Mouse (Mus musculus): ENCODE measurements around the gene Ptcd2.
A peak's percentile ranks its signal among the peaks of the same experiment; 100 is the strongest.

Ptcd2 gene

DNA sequence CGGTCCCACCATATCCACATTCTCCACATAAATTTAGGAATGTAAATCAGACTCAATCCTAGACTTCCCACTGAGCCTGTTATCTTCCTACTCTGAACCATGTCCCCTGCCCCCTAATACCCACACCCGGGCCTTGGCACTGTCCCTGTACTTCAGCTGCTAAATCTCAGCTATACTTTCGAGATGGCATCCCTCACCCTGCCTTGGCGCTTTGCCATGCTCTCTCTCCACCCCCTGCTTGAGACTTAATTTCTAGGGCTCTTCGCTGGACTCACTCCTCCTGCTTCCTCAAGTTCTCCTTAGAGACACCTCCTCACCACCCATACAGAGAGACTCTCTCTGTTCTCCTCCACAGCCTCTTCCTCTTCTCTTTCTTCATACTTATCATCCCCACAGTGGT, 44.6 kb downstream of the Ptcd2 start:
- no peak for DNase-seq

DNA sequence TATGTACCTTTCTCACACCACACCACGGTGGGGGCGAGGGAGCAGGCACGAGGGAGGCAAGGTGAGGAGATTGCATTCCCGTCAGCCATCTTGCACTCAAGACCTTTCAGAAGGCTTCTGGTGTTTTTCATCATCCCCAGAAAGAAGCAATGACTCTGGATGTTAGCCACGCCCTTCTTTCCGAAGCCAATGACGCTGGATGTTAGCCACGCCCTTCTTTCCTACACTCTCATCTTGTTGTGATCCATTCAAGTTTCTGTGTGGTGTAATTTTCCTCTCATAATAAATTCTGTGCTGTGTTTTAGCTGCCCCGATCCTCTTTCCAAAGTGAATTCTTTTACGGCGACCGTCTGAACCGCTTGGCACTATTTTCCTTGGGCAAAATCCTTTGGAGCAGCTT, 50.3 kb downstream of the Ptcd2 start:
- DNase-seq: no peak

DNA sequence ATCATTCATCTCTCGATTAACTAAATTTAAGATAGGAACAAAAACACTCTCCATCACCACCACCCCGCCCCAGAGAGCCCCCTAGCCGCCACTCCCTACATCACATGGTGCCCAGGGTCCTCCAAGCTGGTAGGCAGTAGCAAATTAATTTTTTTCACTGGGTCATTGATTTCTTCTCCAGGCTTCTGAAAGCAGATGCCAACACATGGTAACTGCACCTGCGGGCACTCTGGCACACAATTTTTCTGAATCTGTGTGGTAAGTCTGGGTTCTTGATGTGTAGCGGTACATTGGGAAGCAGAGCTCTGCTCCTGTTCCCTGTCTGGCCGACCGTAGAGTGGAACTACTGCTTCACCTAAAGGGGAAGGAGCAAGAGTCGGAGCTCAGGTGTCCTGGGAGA, 53.7 kb downstream of the Ptcd2 start:
- no peak for DNase-seq

DNA sequence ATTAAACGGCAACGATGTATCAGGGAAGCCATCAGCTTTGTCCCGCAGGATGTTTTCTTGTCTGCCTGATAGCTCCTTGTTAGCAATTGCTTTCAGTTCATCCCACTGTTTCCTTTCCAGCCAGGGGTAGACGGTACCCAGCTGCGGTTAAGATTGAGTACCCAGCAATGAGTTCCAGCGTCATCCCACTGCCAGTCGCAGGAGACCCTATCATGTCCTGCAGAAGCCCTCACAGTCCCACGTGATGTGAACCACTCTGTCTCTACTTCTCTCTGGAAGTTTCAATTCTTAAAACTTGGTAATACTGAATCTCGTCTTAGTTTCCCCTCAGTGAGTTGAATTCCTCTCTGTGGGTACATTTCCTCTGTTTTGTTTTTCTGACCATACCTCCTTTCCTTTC, 56.7 kb downstream of the Ptcd2 start:
- DNase-seq: no peak

DNA sequence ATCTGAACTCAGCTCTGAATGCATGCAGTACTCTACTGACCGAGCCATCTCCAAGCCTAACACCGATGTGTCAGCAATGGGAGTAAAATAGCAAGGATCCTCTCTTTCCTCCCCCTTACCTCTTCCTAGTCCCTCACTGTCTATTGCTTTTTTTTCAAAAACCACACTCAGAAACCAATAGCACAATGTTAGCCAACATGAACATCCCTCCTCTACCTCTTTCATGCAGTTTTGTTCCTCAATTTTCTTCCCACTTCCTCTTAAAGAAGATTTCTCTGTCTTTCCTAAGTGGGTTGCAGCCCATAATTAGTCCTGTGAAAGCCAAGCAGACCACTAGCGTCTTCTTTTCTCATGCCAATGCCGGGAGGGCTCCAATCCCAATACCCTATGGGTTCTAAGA, 57.3 kb downstream of the Ptcd2 start:
- no peak for DNase-seq

DNA sequence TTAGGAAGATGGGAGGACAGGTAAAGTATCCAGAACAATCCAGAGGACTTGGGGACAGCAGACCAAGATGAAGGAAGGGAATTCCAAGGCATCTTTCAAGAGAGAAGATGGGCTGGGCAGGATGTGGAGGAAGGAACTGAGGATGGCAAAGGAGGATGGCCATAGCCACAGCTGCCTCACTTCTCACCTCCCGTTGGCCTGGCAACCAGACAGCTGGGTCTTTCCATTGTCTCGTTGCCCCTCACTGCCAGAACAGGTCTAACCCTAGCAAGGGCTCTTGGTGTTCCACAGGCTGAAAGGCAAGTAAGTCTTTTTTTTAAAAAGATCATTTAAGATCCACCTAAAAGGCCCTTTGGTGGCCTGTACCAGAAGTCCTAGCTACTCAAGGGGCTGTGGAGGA, 59.3 kb downstream of the Ptcd2 start:
- no peak for DNase-seq

DNA sequence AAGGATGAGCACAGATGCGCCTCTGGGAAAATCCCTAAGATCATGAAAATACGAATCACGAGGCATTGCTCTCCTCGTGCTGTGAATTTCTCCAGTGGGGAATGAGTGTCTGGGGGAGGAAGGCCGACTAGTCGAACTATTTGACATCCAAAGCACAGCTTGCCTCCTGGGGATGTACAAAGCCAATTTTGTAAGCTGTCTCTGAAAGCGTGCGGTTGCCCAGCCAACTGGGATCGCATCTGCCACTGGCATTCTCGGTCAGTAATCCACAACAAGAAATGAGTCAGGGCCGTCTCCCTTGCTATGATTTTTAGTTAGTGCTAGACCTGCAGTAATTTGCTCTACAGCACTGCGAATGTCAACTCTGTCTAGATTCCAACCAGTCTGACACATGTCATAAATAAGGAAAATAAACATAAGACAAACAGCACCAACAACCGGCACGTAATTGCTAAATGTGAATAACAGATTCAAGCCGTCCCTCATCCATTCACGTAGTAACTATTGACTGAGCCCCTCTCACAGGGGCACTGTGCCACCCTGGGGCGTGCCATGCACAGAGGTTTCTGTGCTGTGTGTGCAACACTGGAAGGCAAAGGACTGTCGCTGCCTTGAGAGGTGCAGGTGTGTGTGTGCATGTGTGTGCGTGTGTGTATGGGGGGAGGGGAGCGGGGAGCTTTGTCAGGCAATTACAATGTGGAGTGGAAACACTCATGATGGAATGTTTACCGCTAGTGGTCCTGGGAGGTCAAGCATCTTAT, 59.9 kb downstream of the Ptcd2 start:
- peak; percentile 6 for DNase-seq

DNA sequence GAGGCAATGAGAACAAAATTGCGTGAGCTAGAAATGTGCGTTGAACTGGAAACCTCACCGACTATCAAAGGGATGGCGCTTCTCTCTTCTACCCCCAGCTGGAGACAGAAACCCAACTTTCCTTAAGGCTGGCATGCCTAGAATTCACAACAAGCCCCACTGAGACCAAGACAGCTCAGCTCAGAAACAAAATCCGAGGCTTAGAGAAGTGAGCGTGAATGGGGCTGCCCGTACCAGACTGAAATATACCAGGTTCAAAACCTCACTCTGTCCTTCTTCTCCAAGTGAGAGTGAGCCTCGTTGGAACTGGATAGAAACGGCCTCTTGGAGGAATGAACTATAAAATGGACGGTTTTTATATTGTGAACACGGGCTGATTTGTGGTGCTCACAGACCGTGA, 60.6 kb downstream of the Ptcd2 start:
- DNase-seq: no peak

DNA sequence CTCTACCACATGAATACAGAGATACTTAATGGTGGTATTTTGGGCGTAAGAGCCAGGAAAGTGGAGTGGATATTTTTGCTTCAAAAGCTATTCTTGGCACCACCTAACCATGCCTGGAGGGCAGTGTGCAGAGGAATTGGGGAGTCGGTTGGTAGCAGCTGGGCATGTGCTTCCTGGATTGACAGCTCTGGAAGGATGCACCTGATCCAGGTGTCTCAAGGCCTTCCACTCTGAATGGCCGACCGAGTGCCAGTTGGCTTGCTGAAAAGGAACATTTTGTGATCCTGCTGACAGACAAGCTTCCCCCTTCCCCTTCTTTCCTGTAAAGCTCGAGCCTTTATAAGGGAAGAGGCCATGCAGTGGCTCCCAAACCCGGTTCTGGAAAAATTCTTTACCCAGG, 61.5 kb downstream of the Ptcd2 start:
- DNase-seq: no peak

DNA sequence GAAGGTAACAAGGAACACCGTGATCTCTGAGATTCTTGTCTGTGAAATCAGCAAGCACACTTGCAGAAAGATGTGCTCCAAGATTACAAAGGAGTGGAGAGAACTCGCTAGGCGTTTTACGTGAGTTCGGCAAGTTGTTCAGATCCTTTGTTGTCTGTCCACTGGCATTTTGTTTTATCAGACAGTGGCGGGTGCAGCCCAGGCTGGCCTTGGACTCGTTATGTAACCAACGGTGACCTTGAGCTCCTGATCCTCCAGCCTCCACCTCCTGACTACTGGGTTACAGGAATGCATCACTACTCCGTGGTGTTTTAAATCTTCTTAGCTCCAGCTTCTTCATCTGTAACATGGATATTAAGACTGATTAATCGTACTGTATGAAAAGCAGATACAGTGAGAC, 65.2 kb downstream of the Ptcd2 start:
- no peak for DNase-seq

DNA sequence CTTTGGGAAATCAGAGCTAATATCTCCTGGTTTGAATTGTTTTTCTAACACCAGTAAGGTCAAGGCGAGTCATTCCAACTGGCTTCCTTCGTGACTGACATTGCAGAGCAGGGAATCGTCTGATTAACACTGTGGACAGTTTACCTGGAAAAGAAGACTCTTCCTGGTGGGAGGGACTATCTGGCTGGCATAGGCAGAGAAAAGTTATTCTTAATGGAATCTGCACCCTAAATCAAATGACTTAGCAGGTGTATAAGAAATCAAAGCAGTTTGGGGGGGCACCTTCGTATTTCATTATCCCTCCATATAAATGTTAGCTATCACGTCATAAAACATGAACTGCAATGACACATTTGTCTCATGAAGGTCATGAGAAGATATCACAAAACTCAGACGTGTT, 66.0 kb downstream of the Ptcd2 start:
- no peak for DNase-seq

DNA sequence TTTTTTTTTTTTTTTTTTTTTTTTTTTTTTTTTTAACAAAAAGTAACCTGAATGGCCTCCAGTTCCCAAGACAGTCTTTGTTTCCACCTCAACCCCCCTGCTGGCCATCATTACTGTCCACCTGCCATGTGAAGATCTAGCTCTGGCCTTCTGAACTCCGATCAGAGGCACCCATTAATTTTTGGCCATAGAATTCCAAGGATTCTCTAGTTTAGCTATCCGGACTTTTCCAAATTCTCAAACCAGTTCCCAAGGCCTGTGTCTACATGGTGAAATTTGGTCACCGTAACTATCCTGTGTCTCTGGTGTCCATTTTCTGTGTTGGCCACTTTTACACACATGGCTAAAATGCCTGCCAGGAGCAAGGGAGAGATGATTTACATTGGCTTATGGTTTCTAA, 67.0 kb downstream of the Ptcd2 start:
- no peak for DNase-seq

DNA sequence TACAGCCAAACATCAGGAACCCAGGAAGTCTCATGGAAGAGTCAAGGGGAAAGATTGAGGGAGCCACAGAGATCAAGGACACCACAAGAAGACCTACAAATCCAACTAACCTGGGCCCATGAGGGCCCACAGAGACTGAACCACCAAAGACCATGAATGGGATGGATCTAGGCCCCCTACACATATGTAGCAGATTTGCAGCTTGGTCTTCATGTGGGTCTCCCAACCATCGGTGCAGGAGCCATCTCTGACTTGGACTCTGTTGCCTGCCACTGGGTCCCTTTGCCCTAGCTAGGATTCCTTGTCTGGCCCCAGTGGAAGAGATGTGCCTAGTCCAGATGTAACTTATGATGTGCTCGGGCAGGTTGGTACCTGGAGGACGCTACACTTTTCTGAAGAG, 72.5 kb downstream of the Ptcd2 start:
- DNase-seq: no peak

All from cerebellum, adult 11 months (tissue).